Mouse (Mus musculus) heart, postnatal 10 days (tissue): ENCODE data around the gene Itgb3. TPM values are rescaled to one million over a fixed set of nuclear protein-coding genes. Genes with fewer than 3 reads are reported as not detected.
A peak's percentile ranks its signal among the peaks of the same experiment; 100 is the strongest.

ENCODE experiments used
- DNase-seq, 2 experiments: peaks; one replicate each; pipeline ENCODE4 v3.0.0; 2021
- intact Hi-C: fragments of 180-260 bp; cut with DNase I; formaldehyde crosslinking; loops from one replicate; pipeline ENCODE4 v1.15.1; 2025
- total RNA-seq, 2 experiments: library from RNA; stranded (reverse); gene quantifications; 2 replicates each; pipeline ENCODE4 v1.2.3; 2021

Itgb3 gene
- total RNA-seq, 2 experiments from 2014 or later: 5.8 to 7.3 TPM

- intact Hi-C loops: no loop called here
These were observed 26.1 kb upstream of the Itgb3 start for GRCm38 (mm10) chr11:104581446-104582307.

DNA sequence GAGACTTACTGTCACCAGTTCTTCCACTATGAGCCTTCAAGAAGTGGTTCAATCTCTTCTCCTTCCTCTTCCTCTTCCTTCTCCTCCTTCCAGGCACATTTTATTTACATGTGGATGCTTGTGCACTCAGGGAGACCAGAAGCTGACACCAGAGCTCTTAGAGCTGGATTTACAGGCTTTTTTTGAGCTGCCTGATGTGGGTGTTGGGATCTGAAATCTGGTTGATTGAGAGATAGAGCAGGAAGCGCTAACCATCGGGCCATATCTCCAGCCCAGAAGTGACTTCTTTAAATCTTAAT lies 25.5 kb upstream of the Itgb3 start:
- intact Hi-C loops: no loop called here
- no peak for DNase-seq

More at GRCm38 (mm10) chr11:104581446-104582307, 26.1 kb upstream of the Itgb3 start:
- peak in 1 of 2 experiments; percentile 43 for DNase-seq

DNA sequence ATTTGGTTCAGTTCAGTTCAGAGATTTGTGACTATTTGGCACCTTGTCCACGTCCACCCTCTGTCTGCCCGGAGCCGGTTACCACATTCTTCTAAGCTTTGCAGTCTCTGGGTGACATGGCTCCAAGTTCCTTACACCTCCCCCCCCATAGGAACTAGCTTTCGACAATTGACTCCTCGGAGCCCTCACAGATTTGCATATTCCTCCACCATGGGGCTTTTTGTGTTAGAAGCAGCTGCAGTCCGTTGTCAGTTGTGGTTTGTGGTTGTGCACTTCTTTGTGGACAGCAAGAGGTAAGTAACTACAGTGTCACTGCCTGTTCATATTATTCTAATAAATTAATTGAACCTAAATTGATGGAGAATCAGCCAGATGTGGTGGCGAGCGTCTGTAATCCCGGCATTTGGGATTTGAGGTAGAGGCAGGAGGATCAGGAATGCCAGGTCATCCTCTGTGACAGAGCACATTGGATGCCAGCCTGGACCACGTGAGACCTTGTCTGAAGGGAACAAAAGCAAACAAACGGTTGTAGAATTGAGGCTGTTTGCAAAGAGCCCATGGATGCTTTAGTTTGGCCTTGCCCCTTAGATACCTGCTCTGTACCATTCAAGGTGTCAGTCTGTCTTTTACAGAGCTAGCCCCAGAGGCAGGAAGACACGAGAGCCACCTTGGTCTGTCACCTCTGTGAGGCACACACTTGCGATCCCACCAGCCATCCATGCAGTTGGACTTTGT lies 25.0 kb upstream of the Itgb3 start:
- intact Hi-C loops: no loop called here
- no peak for DNase-seq

GRCm38 (mm10) chr11:104585495-104585894 lies 22.3 kb upstream of the Itgb3 start:
- intact Hi-C loops: no loop called here
- DNase-seq: no peak

DNA sequence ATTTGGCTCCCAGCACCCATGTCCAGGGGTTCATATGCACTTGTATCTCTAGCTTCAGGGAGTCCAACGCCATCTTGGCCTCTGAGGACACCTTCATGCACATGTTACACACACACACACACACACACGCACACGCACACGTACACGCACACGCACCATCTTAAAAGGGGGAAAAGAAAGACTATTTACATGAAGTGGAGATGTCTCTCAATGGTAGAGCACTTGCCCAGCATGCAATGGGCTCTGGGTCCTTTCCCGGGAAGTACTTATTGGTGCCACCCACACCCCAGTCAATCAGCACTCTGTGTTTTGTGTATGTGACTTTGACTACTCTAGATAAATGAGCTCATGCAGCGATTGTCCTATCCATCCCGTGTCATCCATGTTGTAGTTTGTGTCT lies 19.9 kb upstream of the Itgb3 start:
- intact Hi-C loops: no loop called here

GRCm38 (mm10) chr11:104588513-104588912 lies 19.3 kb upstream of the Itgb3 start:
- intact Hi-C loops: no loop called here
- no peak for DNase-seq

More for the DNA sequence above, 19.9 kb upstream of the Itgb3 start:
- DNase-seq: no peak

DNA sequence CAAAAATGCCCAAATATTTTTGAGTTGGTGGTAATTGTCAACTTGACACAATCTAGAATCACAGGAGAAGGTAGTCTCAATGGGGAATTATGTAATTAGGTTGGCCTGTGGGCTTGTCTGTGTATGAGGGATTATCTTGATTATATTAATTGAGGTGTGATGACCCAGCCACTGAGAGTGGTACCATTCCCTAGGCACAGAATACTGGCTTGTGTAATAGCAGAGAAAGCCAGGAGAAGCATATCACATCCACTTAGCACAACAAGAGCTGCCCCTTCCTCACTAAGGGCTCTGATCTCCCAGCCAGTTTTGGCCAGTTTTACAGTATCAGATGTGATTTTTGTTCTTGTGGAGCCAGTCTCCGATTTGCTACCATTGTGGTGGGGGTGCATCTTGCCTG lies 18.2 kb upstream of the Itgb3 start:
- no peak for DNase-seq
- intact Hi-C loops: no loop called here

- intact Hi-C loops: loop anchor here (1.0 kb wide), 2 partner anchors 178 to 536 kb away; partner anchors contain the start of gene Mettl2
These were observed 17.7 kb upstream of the Itgb3 start for GRCm38 (mm10) chr11:104590148-104590547.

GRCm38 (mm10) chr11:104592066-104592835 lies 15.5 kb upstream of the Itgb3 start:
- no peak for DNase-seq
- intact Hi-C loops: no loop called here

More at GRCm38 (mm10) chr11:104590148-104590547, 17.7 kb upstream of the Itgb3 start:
- peak; percentile 89 for DNase-seq

DNA sequence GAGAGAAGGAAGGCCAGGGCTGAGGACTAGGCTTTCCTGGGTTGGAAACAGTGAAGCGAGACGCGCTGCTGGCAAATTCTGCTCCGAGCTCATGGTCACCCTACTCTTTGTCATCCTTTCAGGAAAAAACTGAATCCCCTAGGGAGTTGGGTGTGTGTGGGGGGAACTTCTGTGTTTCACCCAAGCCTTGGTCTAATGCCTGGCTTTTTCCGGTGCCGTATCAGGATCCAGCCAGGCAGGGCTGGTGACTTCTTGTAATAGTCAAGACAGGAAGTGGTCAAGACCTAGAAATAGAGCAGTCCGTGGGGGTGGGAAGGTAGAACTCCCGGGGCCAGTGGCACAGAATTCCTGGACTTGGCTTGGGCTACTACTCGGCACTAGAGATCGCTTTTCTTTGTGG lies 11.4 kb upstream of the Itgb3 start:
- DNase-seq: peak in 1 of 2 experiments; percentile 47
- intact Hi-C loops: no loop called here

DNA sequence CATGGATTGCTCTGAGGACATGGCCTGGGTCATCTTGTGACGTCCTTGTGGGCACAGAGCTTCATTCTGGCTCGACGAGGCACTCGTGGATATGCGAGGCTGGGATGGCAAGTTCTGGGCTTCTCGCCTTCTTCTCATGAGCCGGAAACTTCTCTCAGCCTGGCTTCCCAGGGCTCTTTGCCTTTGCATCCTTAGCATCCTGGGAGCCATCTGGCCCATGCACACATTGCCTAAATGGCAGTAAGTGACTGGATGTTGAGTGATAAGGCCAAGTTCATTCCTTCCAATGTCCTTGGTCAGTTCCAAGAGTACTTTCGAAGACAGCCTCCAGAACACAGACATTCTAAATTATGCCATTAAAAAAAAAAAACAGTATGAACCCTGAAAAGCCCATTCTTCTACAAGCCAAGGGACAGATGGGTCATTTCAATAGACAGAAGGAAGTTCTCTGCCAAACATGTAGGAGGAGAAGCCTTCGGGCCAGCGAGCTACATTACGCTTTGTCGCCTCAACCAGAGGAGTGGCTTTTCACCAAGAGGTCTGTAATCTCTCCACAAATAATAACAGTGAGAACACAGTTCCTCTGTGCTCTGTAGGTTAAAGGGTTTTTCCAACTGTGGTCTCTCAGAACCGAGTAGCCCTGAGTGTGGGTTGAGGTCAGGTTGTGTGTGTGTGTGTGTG lies 8.4 kb upstream of the Itgb3 start:
- intact Hi-C loops: no loop called here
- DNase-seq: peak; percentile 62 to 70

DNA sequence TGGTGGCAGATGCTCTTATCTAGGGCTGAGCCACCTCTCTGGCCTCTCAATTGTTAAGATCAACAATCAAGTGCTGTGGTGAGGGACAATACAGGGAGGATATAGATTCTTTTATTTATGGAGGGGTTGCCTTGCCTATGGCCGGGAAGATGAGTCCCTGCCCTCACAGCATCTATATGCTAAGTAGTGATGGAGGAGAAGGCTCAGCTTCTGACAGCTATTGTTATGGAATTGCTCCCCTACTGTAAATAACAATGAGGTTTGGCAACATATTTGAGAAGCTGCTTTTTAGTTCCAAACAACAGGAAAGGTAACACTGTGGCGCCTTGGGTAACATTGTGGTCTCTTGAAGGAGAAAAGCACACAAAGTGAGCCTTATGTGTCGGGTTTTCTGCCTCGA lies 7.1 kb upstream of the Itgb3 start:
- intact Hi-C loops: no loop called here
- no peak for DNase-seq

DNA sequence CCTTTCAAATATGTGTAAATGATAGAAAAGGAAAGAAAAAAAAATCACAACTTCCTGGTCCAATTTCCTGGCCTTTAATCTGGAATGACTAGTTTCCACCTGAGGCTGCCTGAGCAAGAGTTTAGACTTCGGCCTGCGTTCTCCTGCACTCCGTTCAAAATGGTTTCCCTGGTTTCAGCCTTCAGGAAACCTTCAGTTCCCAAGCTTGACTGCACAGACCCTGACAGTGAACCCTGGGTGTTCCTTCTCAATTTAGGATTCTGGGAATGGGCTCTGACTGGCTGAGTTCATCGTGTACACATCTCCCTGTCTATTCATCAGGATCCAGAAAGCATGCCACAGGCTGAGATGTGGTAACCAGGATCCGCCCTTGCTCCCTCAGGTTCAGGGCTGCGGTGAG lies 3.6 kb upstream of the Itgb3 start:
- intact Hi-C loops: no loop called here
- no peak for DNase-seq

DNA sequence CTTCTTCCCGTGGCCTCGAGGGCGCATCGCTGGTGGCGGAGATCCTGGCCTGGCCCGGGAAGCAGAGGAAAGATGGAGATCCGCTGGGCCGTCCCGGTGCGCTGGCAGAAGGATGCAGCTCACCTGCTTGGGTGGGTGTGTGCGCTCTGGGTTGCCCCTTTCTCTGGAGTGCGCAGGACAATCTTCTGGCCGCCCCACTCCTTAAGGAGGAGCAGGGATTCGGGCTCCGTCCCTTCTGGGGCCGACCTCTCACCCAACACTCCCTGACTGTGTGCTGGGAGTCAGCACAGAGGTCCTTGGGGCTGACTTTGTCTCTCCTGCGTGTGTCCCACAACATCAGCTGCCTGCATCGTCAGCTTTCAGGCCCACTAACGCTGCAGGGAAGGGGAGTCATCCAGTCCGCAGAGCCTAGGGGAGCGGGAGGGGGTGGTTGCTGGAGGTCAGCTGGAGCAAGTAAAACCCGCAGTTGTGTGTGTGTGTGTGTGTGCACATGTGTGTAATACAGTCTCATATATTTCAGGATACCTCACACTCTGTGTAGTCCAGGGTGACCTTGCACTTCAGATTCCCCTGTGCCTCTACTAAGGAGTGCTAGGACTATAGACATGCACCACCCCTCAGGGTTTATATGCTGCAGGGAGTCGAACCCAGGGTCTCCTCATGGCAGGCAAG lies 585 bp downstream of the Itgb3 start:
- intact Hi-C loops: no loop called here
- DNase-seq: no peak

DNA sequence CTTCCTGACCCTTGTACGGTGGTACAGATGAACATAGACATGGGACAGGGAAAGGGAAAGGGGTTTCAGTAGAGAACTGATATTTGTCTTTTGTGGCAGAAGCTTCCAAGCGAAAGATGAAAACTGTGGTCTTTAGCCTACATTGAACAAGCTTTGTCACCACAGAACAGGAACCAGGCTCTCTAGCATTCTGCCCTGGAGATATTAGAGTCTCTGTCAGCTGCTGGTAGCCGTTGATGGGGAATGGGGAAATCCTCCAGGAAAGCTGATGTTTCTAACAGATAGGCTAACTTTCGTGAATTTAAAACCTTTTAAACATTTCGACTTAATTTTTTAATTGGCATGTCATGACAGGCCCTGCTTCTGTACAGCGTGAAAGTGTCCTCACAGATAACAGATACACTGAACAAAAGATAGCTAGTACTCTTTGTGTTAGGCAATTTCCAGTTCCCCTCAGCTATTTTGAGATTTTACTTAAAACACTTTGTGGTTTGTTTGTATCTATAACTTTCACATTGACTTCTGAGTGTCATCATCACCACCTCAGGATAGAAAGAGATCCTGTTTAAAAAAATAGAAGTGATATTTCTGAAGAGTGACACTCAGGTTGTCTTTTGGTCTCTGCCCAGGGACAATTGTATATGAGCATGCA lies 1.4 kb downstream of the Itgb3 start:
- intact Hi-C loops: no loop called here
- DNase-seq: no peak

DNA sequence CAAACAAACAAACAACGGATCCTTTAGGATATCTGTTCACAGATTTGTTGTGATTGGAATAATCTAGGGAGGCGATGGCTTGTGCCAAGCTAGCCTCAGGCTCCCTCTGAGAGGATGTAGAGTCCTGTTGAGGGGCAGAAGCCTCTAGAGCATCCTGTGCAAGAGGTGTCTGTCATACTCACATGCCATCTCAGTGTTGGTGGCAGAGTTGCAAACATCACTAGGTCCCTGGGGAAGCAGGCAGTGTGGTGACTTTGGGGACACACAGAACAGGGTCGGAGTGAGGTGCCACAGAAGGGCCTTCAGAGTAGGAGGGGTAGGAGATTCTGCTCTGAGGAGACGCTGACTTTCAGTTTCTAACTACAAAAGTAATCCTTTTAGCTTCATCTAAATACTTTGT lies 1.9 kb downstream of the Itgb3 start:
- intact Hi-C loops: no loop called here

GRCm38 (mm10) chr11:104611579-104612151 lies 3.9 kb downstream of the Itgb3 start:
- intact Hi-C loops: no loop called here
- peak in 1 of 2 experiments; percentile 25 for DNase-seq

More for the DNA sequence above, 1.9 kb downstream of the Itgb3 start:
- DNase-seq: no peak

GRCm38 (mm10) chr11:104613551-104613950 lies 5.8 kb downstream of the Itgb3 start:
- intact Hi-C loops: no loop called here

DNA sequence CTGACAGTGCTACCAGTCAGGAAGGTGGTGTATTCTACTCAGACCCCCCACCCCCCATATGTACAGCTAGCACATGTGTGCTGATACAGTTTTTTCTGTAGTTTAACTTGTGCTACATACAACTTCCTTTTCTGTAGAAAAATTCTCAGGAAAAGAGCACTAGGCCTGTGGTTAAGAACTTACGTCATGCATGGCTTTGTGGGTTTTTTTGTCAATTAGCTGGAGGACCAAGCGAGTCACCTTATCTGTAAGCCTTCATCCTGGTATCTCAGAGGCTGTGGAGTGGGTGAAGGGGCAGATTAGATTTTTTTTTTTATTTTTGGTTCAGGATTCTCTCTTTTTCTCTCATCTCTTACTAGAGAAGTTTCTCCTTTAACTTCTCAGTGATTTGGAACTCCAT lies 6.3 kb downstream of the Itgb3 start:
- DNase-seq: no peak
- intact Hi-C loops: no loop called here

More at GRCm38 (mm10) chr11:104613551-104613950, 5.8 kb downstream of the Itgb3 start:
- no peak for DNase-seq
